Mouse (Mus musculus) megakaryocyte, embryonic 14.5 days (primary cell): ENCODE measurements around the gene Atraid.
"Not testable (repeated sequence)": the region's sequence is repeated elsewhere in the genome, so short reads cannot be mapped to it uniquely, and the experiment has no call there.

Experiments
- FLI1 ChIP-seq: IDR thresholded peaks from 2 replicates; pipeline ENCODE4 v1.6.1; 2012; ENCODE audit warnings: low read length, inconsistent platforms, mixed read lengths
- GATA1 ChIP-seq: IDR thresholded peaks from 3 replicates; pipeline ENCODE4 v1.6.1; 2012; ENCODE audit warnings: mixed read lengths, low read length, inconsistent platforms, borderline replicate concordance

DNA sequence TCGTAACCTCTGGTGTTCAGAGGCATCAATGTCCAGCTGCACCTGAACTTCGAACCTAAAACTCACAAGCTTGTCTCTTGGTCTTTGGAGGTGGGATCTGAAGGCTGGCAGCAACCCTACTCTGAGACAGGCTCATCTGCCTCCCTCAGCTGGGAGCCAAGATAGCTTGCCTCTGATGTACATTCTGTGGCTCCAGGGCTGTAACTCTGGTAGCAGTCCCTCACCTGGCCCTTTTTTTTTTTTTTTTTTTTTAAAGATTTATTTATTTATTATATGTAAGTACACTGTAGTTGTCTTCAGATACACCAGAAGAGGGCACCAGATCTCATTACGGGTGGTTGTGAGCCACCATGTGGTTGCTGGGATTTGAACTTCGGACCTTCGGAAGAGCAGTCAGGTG, 26.3 kb upstream of the Atraid start:
- not testable (repeated sequence) for TF ChIP-seq GATA1, FLI1
